Mouse (Mus musculus) MN1 (cell line): Measurements from ENCODE around the gene Gm5431.
A peak's percentile ranks its signal among the peaks of the same experiment; 100 is the strongest.
"Not testable (repeated sequence)": the region's sequence is repeated elsewhere in the genome, so short reads cannot be mapped to it uniquely, and the experiment has no call there.

Source experiments
- DNase-seq: peaks from one replicate; pipeline ENCODE4 v3.0.0-alpha.2; 2016; ENCODE audit warnings: low spot score

Gene Gm5431

GRCm38 (mm10) chr11:48902021-48902420 lies at the start of gene Gm5431:
TSS of gene Gm5431 (minus strand) at chr11:48902214.
- no peak for DNase-seq

GRCm38 (mm10) chr11:48946090-48946489 lies 44.1 kb upstream of the Gm5431 start, which contains the start of gene Psme2b:
TSS of gene Psme2b (minus strand) at chr11:48946190.
- DNase-seq: not testable (repeated sequence)

- not testable (repeated sequence) for DNase-seq
Observed at GRCm38 (mm10) chr11:48939286-48939685, 37.3 kb upstream of the Gm5431 start.

GRCm38 (mm10) chr11:48935291-48935690 lies 33.3 kb upstream of the Gm5431 start:
- DNase-seq: not testable (repeated sequence)

GRCm38 (mm10) chr11:48933923-48934322 lies 31.9 kb upstream of the Gm5431 start:
- not testable (repeated sequence) for DNase-seq

GRCm38 (mm10) chr11:48933422-48933821 lies 31.4 kb upstream of the Gm5431 start:
- not testable (repeated sequence) for DNase-seq

GRCm38 (mm10) chr11:48928068-48928467 lies 26.1 kb upstream of the Gm5431 start:
- not testable (repeated sequence) for DNase-seq

GRCm38 (mm10) chr11:48926437-48926836 lies 24.4 kb upstream of the Gm5431 start:
- not testable (repeated sequence) for DNase-seq

GRCm38 (mm10) chr11:48923818-48924217 lies 21.8 kb upstream of the Gm5431 start:
- not testable (repeated sequence) for DNase-seq

- no peak for DNase-seq
Observed at GRCm38 (mm10) chr11:48918380-48918779, 16.4 kb upstream of the Gm5431 start.

GRCm38 (mm10) chr11:48913611-48914010 lies 11.6 kb upstream of the Gm5431 start:
- no peak for DNase-seq

- no peak for DNase-seq
Observed at GRCm38 (mm10) chr11:48908459-48908858, 6.4 kb upstream of the Gm5431 start.

- DNase-seq: not testable (repeated sequence)
Observed at GRCm38 (mm10) chr11:48901567-48901930, 465 bp downstream of the Gm5431 start.

GRCm38 (mm10) chr11:48900654-48901566 lies 1.1 kb downstream of the Gm5431 start:
- not testable (repeated sequence) for DNase-seq

GRCm38 (mm10) chr11:48898812-48899431 lies 3.1 kb downstream of the Gm5431 start:
- DNase-seq: no peak

GRCm38 (mm10) chr11:48876680-48877079 lies 25.3 kb downstream of the Gm5431 start:
- no peak for DNase-seq

- not testable (repeated sequence) for DNase-seq
Observed at GRCm38 (mm10) chr11:48875343-48875837, 26.6 kb downstream of the Gm5431 start.

- peak; percentile 77 for DNase-seq
Observed at GRCm38 (mm10) chr11:48874465-48874864, 27.5 kb downstream of the Gm5431 start.

- no peak for DNase-seq
Observed at GRCm38 (mm10) chr11:48873591-48874290, 28.3 kb downstream of the Gm5431 start.

- no peak for DNase-seq
Observed at GRCm38 (mm10) chr11:48872695-48873300, 29.2 kb downstream of the Gm5431 start.

- DNase-seq: peak; percentile 61
Observed at GRCm38 (mm10) chr11:48871817-48872541, 30.0 kb downstream of the Gm5431 start.
